Mouse (Mus musculus): ENCODE data around the gene Mtfr1l. TPM values are rescaled to one million over a fixed set of nuclear protein-coding genes. Genes with fewer than 3 reads are reported as not detected.

Mtfr1l gene
- total RNA-seq (2017), result 51.8 and 71.4 TPM in 2 replicates

GRCm38 (mm10) chr4:134534932-134535786 lies at the start of gene Mtfr1l:
Gene Mtfr1l, minus strand, starts transcription at chr4:134535387.
- peak; percentile 94 to 98 for ATAC-seq (replicated peaks in 1 of 2; ENCODE audit: insufficient read depth in 1 of 2, low FRiP score in 2 of 2, low TSS enrichment in 1 of 2, low read depth in 1 of 2, poor library complexity in 2 of 2, severe bottlenecking in 2 of 2)

DNA sequence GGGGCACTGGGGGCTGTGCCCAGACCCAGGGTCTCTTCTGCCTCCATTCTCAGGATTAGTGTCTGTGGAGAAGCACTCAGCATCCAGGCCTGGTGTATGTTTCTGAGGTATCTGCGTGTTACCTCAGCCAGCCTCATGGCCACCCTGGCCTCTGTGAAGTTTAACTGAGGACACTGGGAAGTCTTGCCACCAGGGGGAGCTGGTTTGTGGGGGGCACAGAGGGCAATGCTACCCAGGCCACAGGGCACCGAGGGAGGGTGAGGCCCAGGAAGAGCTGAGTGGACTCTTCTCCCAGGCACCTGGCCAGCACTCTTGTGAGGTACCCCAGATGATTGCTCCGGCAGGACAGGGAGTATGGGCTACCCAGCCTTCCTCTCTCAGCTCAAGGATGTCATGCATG lies 48.3 kb upstream of the Mtfr1l start:
- peak; percentile 40 to 42; a peak in 3 of 4 replicates for ATAC-seq (replicated peaks in 1 of 2; ENCODE audit: insufficient read depth in 1 of 2, low FRiP score in 2 of 2, low TSS enrichment in 1 of 2, low read depth in 1 of 2, poor library complexity in 2 of 2, severe bottlenecking in 2 of 2)

DNA sequence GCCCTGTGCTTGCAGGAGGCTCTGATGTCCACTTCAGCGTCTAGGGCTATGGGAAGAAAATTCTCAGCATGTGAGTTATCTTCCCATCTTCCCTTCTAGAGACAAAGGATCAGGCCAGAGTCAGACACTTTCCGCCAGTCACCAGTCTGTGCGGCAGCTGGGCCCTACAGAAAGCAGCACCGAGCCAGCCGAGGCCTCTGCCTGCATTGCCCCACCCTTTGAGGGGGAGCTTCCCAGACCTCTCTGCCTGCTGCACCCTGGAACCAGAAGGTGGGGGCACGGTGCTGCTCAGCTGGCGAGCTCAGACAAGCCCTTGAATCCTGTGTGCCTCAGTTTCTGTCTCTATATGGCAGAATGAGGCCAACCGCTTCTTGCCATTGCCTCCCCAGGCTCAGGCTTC lies 46.2 kb upstream of the Mtfr1l start:
- ATAC-seq (replicated peaks in 1 of 2; ENCODE audit: insufficient read depth in 1 of 2, low FRiP score in 2 of 2, low TSS enrichment in 1 of 2, low read depth in 1 of 2, poor library complexity in 2 of 2, severe bottlenecking in 2 of 2), result no peak

GRCm38 (mm10) chr4:134580351-134581148 lies 45.4 kb upstream of the Mtfr1l start:
- no peak for ATAC-seq (replicated peaks in 1 of 2; ENCODE audit: insufficient read depth in 1 of 2, low FRiP score in 2 of 2, low TSS enrichment in 1 of 2, low read depth in 1 of 2, poor library complexity in 2 of 2, severe bottlenecking in 2 of 2)

GRCm38 (mm10) chr4:134579620-134580019 lies 44.4 kb upstream of the Mtfr1l start:
- ATAC-seq (replicated peaks in 1 of 2; ENCODE audit: insufficient read depth in 1 of 2, low FRiP score in 2 of 2, low TSS enrichment in 1 of 2, low read depth in 1 of 2, poor library complexity in 2 of 2, severe bottlenecking in 2 of 2), result no peak

DNA sequence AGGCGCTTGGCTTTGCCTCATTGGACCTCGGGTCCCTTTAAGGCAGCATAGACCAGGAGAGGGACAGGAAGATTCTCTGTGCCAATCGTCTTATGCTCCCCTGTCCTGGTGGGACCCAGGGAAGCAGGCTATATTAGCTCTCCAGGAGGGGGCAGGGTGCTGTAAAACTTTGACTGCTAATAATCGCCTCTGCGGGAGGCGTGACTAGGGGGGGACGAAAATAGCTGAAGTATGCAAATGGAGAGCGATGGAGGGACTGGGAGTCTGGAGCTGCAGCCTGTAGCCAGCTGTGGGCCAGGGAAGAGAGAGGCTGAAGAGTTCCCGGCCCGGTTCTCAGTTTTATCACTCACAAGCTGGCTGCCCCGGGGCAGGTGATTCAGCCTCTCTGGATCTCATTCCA lies 44.0 kb upstream of the Mtfr1l start:
- no peak for ATAC-seq (replicated peaks in 1 of 2; ENCODE audit: insufficient read depth in 1 of 2, low FRiP score in 2 of 2, low TSS enrichment in 1 of 2, low read depth in 1 of 2, poor library complexity in 2 of 2, severe bottlenecking in 2 of 2)

- no peak for ATAC-seq (replicated peaks in 1 of 2; ENCODE audit: insufficient read depth in 1 of 2, low FRiP score in 2 of 2, low TSS enrichment in 1 of 2, low read depth in 1 of 2, poor library complexity in 2 of 2, severe bottlenecking in 2 of 2)
Observed at GRCm38 (mm10) chr4:134578407-134578806, 43.2 kb upstream of the Mtfr1l start.

- ATAC-seq (replicated peaks in 1 of 2; ENCODE audit: insufficient read depth in 1 of 2, low FRiP score in 2 of 2, low TSS enrichment in 1 of 2, low read depth in 1 of 2, poor library complexity in 2 of 2, severe bottlenecking in 2 of 2), result no peak
Observed at GRCm38 (mm10) chr4:134577281-134577680, 42.1 kb upstream of the Mtfr1l start.

- no peak for ATAC-seq (replicated peaks in 1 of 2; ENCODE audit: insufficient read depth in 1 of 2, low FRiP score in 2 of 2, low TSS enrichment in 1 of 2, low read depth in 1 of 2, poor library complexity in 2 of 2, severe bottlenecking in 2 of 2)
Observed at GRCm38 (mm10) chr4:134575486-134575885, 40.3 kb upstream of the Mtfr1l start.

DNA sequence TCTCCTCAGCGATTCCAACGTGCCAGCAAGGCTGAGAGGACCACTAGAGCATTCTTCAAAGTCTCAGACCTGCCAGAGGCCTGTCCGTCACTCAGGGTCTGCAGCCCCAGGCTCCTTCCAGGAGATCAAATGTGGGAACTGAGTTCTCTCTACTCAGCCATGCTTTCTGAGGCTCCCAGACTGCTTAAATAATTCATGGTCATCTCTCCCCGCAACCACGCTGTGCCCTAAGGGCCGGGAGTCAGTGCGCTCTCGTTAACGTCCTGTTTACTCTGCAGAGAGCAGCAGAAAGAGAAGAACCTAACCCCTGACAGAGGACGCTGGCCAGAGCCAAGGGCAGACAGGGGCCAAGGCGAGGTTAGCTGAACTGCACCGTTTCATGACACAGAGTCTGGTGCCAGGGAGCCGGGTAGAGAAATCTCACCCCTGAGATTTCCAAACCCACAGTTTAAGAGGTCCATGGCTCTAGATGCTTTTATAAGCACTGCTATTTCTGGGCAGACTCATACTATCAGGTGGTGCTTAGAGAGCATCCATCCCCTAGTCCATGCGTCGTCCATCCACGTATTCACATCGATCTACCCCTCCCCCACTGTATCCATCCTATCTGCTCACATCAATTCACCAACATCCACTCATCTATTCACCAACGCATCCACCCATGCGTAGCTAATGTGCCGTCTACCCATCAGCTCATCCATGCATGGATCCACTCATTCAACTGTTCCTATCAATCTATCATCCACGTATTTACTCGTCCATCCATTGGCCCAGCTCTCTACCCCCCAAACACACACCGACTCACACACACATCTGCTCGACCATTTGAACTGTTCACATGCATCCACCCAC lies 37.5 kb upstream of the Mtfr1l start:
- ATAC-seq (replicated peaks in 1 of 2; ENCODE audit: insufficient read depth in 1 of 2, low FRiP score in 2 of 2, low TSS enrichment in 1 of 2, low read depth in 1 of 2, poor library complexity in 2 of 2, severe bottlenecking in 2 of 2), result no peak

DNA sequence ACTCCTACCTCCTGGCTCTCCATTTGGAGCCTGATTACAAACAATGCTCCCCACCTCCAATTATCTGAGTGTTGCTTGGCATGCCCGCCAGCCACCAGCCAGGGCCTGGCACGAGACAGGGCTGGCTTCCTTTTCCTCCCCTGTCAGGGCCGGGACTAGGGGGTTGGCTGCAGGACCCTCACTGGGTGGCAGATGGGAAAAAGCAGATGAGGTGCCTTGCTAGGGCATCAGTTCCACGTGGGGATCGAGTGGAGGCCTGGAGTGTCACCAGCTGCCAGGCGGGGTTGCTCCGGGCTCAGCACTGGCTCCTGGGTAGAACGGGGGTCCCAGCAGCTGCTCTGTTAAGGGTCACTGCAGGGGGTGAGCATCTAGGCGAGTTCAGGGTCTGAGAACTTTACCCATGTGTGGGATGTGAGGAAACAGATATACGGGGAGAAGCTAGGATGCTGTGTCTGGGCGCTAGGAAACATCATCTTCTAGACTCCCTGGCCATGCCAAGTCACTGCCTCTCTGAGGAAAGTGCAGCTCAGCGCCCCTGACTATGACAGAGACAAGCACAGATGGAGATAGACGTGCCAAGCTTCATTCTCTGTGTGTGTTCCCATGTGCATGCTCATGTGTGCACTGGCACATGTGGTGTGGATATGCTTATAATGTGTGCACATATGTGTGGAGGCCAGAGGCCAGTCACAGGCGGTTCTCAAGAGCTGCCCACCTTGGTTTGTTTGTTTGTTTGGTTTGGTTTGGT lies 35.7 kb upstream of the Mtfr1l start:
- ATAC-seq (replicated peaks in 1 of 2; ENCODE audit: insufficient read depth in 1 of 2, low FRiP score in 2 of 2, low TSS enrichment in 1 of 2, low read depth in 1 of 2, poor library complexity in 2 of 2, severe bottlenecking in 2 of 2), result no peak

GRCm38 (mm10) chr4:134569831-134570230 lies 34.6 kb upstream of the Mtfr1l start:
- no peak for ATAC-seq (replicated peaks in 1 of 2; ENCODE audit: insufficient read depth in 1 of 2, low FRiP score in 2 of 2, low TSS enrichment in 1 of 2, low read depth in 1 of 2, poor library complexity in 2 of 2, severe bottlenecking in 2 of 2)

GRCm38 (mm10) chr4:134569205-134569604 lies 34.0 kb upstream of the Mtfr1l start:
- ATAC-seq (replicated peaks in 1 of 2; ENCODE audit: insufficient read depth in 1 of 2, low FRiP score in 2 of 2, low TSS enrichment in 1 of 2, low read depth in 1 of 2, poor library complexity in 2 of 2, severe bottlenecking in 2 of 2), result no peak

DNA sequence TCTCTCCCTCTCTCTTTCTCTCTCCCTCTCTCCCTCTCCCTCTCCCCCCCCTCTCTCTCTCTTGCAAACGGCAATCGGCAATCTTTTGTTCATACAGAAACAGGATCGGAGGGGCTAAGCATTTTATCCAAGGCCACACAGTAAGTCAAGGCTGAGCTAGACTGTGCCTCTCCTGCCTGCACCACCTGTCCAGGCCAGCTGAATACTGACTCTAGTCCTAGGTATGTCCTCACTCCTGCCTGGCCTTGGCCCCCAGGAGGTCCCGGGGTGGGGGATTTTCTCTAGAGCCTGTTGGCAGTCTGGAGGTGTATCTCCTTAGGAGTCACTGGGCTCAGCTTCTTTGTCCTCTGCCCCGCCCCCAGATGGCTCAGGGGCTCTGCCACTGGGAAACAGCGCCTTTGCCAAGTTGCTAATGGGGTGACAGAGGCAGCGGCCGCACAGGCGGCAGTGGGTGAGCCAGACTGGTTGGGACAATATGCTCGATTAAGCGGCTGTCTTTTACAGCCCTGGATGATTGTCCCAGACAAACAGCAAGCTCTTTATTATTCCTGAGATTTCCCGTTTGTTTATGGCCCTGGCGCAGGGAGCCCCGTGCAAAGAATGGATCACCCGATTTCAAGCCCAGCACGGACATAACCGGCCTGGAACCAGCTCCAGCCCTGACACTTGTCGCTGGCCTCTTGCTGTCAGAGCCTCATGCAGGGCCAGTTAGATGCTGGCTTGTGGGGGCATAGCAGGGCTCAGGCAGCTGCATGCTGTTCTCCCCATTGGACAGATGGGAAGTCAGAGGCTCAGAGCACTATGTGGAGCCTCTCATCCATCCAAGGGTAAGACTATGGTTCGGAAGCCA lies 32.4 kb upstream of the Mtfr1l start:
- no peak for ATAC-seq (replicated peaks in 1 of 2; ENCODE audit: insufficient read depth in 1 of 2, low FRiP score in 2 of 2, low TSS enrichment in 1 of 2, low read depth in 1 of 2, poor library complexity in 2 of 2, severe bottlenecking in 2 of 2)

- ATAC-seq (replicated peaks in 1 of 2; ENCODE audit: insufficient read depth in 1 of 2, low FRiP score in 2 of 2, low TSS enrichment in 1 of 2, low read depth in 1 of 2, poor library complexity in 2 of 2, severe bottlenecking in 2 of 2), result no peak
Observed at GRCm38 (mm10) chr4:134564093-134564492, 28.9 kb upstream of the Mtfr1l start.

- no peak for ATAC-seq (replicated peaks in 1 of 2; ENCODE audit: insufficient read depth in 1 of 2, low FRiP score in 2 of 2, low TSS enrichment in 1 of 2, low read depth in 1 of 2, poor library complexity in 2 of 2, severe bottlenecking in 2 of 2)
Observed at GRCm38 (mm10) chr4:134563624-134564023, 28.4 kb upstream of the Mtfr1l start.
